Mouse (Mus musculus): ENCODE measurements around the gene Slamf7.

Slamf7 gene

GRCm38 (mm10) chr1:171635696-171636095, 17.1 kb downstream of the Slamf7 start:
- DNase-seq, result no peak

GRCm38 (mm10) chr1:171631447-171631846, 21.4 kb downstream of the Slamf7 start:
- peak; percentile 54 for DNase-seq

GRCm38 (mm10) chr1:171630912-171631311, 21.9 kb downstream of the Slamf7 start:
- no peak for DNase-seq

GRCm38 (mm10) chr1:171630041-171630440, 22.8 kb downstream of the Slamf7 start:
- DNase-seq, result no peak

- DNase-seq, result no peak
Measured at GRCm38 (mm10) chr1:171629168-171629567, 23.7 kb downstream of the Slamf7 start.

GRCm38 (mm10) chr1:171627801-171628200, 25.0 kb downstream of the Slamf7 start:
- no peak for DNase-seq

- no peak for DNase-seq
Measured at GRCm38 (mm10) chr1:171620091-171620490, 32.7 kb downstream of the Slamf7 start.

- no peak for DNase-seq
Measured at GRCm38 (mm10) chr1:171619645-171620044, 33.2 kb downstream of the Slamf7 start.

- peak; percentile 77 for DNase-seq
Measured at GRCm38 (mm10) chr1:171619001-171619400, 33.8 kb downstream of the Slamf7 start.

GRCm38 (mm10) chr1:171616881-171617515, 35.8 kb downstream of the Slamf7 start:
- DNase-seq, result peak; percentile 49

- peak; percentile 47 for DNase-seq
Measured at GRCm38 (mm10) chr1:171613962-171614361, 38.9 kb downstream of the Slamf7 start.

- DNase-seq, result peak; percentile 41
Measured at GRCm38 (mm10) chr1:171610781-171611180, 42.1 kb downstream of the Slamf7 start.

- peak; percentile 28 for DNase-seq
Measured at GRCm38 (mm10) chr1:171610026-171610425, 42.8 kb downstream of the Slamf7 start.

GRCm38 (mm10) chr1:171607176-171607575, 45.7 kb downstream of the Slamf7 start, which contains the start of gene Ly9:
Ly9 (minus strand) TSS chr1:171607410.
- peak; percentile 55 for DNase-seq

GRCm38 (mm10) chr1:171606656-171607055, 46.2 kb downstream of the Slamf7 start:
- DNase-seq, result no peak

- no peak for DNase-seq
Measured at GRCm38 (mm10) chr1:171604686-171605085, 48.1 kb downstream of the Slamf7 start.

- DNase-seq, result no peak
Measured at GRCm38 (mm10) chr1:171584584-171584983, 68.3 kb downstream of the Slamf7 start.

Data from lung, postnatal 36 days (tissue).